Mouse (Mus musculus) heart, postnatal 0 days (tissue): ENCODE measurements around the gene Arhgap11a. TPM values are rescaled to one million over a fixed set of nuclear protein-coding genes. Genes with fewer than 3 reads are reported as not detected.
A peak's percentile ranks its signal among the peaks of the same experiment; 100 is the strongest.

Experiments used
- ATAC-seq: fragments of 200-750 bp; cut with Nextera tagmentation; 2 replicates; pipeline ENCODE4 v1.8.0; 2017; ENCODE audit warnings: low read depth, moderate number of reproducible peaks, moderate library complexity; ENCODE audit not compliant: insufficient read depth
- DNase-seq: peaks from one replicate; pipeline ENCODE4 v3.0.0-alpha.2; 2016; ENCODE audit warnings: low spot score
- H3K27ac ChIP-seq: fragments of 300-500 bp; sonication (generic); 2 replicates; pipeline ENCODE4 v1.5.1; 2014; ENCODE audit warnings: low read depth, mild to moderate bottlenecking
- H3K27me3 ChIP-seq: fragments of 300-500 bp; sonication (generic); 2 replicates; pipeline ENCODE4 v1.6.1; 2014; ENCODE audit warnings: low read length, mixed read lengths; ENCODE audit not compliant: control insufficient read depth, insufficient read depth
- H3K36me3 ChIP-seq: fragments of 300-500 bp; sonication (generic); replicated peaks from 2 replicates; pipeline ENCODE4 v1.6.1; 2014; ENCODE audit warnings: low read length, mixed read lengths; ENCODE audit not compliant: control insufficient read depth, insufficient read depth
- H3K4me1 ChIP-seq: fragments of 300-500 bp; sonication (generic); 2 replicates; pipeline ENCODE4 v1.6.1; 2014; ENCODE audit warnings: antibody characterized with exemption; ENCODE audit not compliant: control insufficient read depth, insufficient read depth
- H3K4me2 ChIP-seq: fragments of 300-500 bp; sonication (generic); 2 replicates; pipeline ENCODE4 v1.6.1; 2014; ENCODE audit warnings: low read depth, mild to moderate bottlenecking, low read length, moderate library complexity
- H3K4me3 ChIP-seq: fragments of 300-500 bp; sonication (generic); 2 replicates; pipeline ENCODE4 v1.5.1; 2014; ENCODE audit warnings: low read depth, low read length
- H3K9ac ChIP-seq: fragments of 300-500 bp; sonication (generic); replicated peaks from 2 replicates; pipeline ENCODE4 v1.6.1; 2014; ENCODE audit warnings: low read depth, low read length, mixed read lengths
- H3K9me3 ChIP-seq: fragments of 300-500 bp; sonication (generic); replicated peaks from 2 replicates; pipeline ENCODE4 v1.6.1; 2016; ENCODE audit warnings: low read length; ENCODE audit not compliant: control insufficient read depth
- CTCF ChIP-seq: IDR thresholded peaks from 2 replicates; pipeline ENCODE4 v1.5.1; 2016; ENCODE audit warnings: antibody characterized with exemption, control low read depth, low read depth
- EP300 ChIP-seq: IDR thresholded peaks from 2 replicates; pipeline ENCODE4 v1.6.1; 2016; ENCODE audit warnings: antibody characterized with exemption, low read depth
- WGBS: fragments of 180-500 bp; shearing (Covaris S2); extraction: QIAGEN DNeasy Blood & Tissue Kit; methylation state at CpG from one replicate; pipeline ENCODE4 v1.1.7; 2014; 5-methylcytosine and 5-hydroxymethylcytosine counted together
- polyA plus RNA-seq: library from polyadenylated mRNA; unstranded; fragments of >200 nt; fragmentation: Nextera tagmentation; extraction: Ambion mirVana; gene quantifications from 2 replicates; pipeline ENCODE4 v1.2.1, GENCODE M21; 2015
- total RNA-seq: library from RNA; depleted of rRNA; stranded (reverse); fragments of >200 nt; gene quantifications from 2 replicates; pipeline ENCODE4 v1.2.3, GENCODE M21; 2014; ENCODE audit warnings: low replicate concordance

Arhgap11a gene
- total and polyA plus RNA-seq, 2 experiments from 2014 or later = 3.3 to 7.9 TPM

DNA sequence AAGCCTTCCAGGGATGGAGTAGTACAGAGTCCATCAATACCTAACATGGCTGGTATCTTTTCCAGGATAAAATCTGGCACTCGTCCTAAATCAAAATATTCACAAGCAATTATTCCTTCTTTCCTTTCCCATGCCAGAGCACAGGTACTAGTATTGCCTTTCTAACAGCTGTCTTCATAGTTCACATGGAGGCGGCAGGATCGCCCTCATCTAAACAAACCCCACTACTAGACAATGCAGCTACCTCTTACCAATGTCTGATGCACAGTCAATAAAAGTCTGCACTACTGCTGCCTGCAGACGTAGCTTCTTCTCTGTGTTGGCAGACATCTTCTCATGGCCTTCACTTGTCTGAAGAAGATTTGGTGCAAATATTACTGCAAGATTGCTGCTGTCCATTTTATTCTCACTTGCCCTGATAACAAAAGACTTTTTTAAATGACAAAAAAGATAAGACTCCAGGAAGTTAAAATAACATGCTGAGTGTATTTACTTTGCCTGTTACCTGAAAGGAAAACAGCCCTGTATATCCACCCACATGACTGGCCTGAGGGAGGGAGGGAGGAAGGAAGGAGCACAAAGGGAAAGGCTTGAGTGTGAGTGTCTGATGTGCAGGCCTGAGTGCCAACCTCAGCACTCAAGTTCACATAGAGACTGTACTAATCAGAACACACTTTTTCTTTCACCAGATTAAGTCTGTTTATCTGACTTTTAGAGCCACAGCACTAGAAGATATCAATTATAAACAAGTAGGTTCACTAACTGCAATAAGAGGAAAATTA, 6.6 kb downstream of the Arhgap11a start:
- 82% methylated on average over 4 of the region's 4 CpGs for WGBS
- Histone ChIP-seq H3K36me3 (peaks cover 51% of the 10 kb centered on the region), H3K4me1 (peaks cover 4% of the 10 kb centered on the region), H3K4me2 (no peak overlapping the region), H3K27ac (no peak overlapping the region), H3K9me3 (no peaks in the 10 kb centered on the region), H3K27me3 (no peaks in the 10 kb centered on the region), H3K9ac (no peak overlapping the region), H3K4me3 (no peak overlapping the region)
- ATAC-seq = no peak
- TF ChIP-seq EP300 (no peak), CTCF (no peak)
- no peak for DNase-seq

DNA sequence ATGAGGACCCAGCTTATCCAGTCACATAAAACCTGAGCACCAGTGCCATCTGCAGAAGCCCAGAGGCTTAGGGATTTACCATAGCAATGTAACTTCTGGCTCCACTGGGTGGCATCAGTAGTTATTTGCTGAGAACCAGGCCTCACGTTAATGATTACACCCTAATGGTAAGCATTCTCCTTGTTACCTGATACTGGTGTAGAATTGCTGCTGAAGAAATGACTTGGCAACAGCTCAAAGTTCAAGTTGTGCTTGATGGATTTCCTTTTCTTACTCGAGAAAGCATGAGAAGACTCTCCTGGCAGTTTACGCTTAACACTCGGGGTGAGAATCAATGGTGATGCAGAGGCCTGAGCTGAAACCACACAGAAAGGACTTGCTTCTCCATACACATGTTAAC, 9.0 kb downstream of the Arhgap11a start:
- H3K4me1 ChIP-seq = no peaks in the 10 kb centered on the region
- DNase-seq (no peak), ATAC-seq (no peak)
- no peaks in the 10 kb centered on the region for H3K9me3 ChIP-seq
- no peak overlapping the region for H3K4me2 ChIP-seq
- H3K27ac ChIP-seq = no peak overlapping the region
- 82% methylated on average over 4 of the region's 4 CpGs for WGBS
- no peak overlapping the region for H3K4me3 ChIP-seq
- no peaks in the 10 kb centered on the region for H3K27me3 ChIP-seq
- TF ChIP-seq EP300 (no peak), CTCF (no peak)
- peaks cover 66% of the 10 kb centered on the region for H3K36me3 ChIP-seq
- no peak overlapping the region for H3K9ac ChIP-seq

- DNase-seq = no peak
- ATAC-seq = no peak
- Histone ChIP-seq H3K4me1 (no peaks in the 10 kb centered on the region), H3K4me2 (no peak overlapping the region), H3K4me3 (no peak overlapping the region), H3K27ac (no peak overlapping the region), H3K9ac (no peak overlapping the region), H3K9me3 (no peaks in the 10 kb centered on the region), H3K27me3 (no peaks in the 10 kb centered on the region), H3K36me3 (peaks cover 64% of the 10 kb centered on the region)
- TF ChIP-seq EP300 (no peak), CTCF (no peak)
- WGBS = 78% methylated on average over 3 of the region's 3 CpGs
These were observed 13.2 kb downstream of the Arhgap11a start for GRCm38 (mm10) chr2:113835219-113835618.

- H3K9me3 ChIP-seq = no peaks in the 10 kb centered on the region
- peak within 1 kb of the TSS; percentile 61 for H3K4me2 ChIP-seq
- ATAC-seq (peak; percentile 87), DNase-seq (peak; percentile 43)
- TF ChIP-seq CTCF = no peak
- no peak for TF ChIP-seq EP300
- no peak within 1 kb of the TSS for H3K27ac ChIP-seq
- no peaks in the 10 kb centered on the region for H3K27me3 ChIP-seq
- H3K4me1 ChIP-seq = 0 out of 2 replicates have a peak, but pooled peaks cover 7% of the 10 kb centered on the region
- 12% methylated on average over 23 of the region's 23 CpGs for WGBS
- H3K9ac ChIP-seq = no peak within 1 kb of the TSS
- H3K36me3 ChIP-seq = peaks cover 25% of the 10 kb centered on the region
- peak within 1 kb of the TSS; percentile 16 for H3K4me3 ChIP-seq
These were observed 19.2 kb downstream of the Arhgap11a start, which contains the start of gene Scg5 for GRCm38 (mm10) chr2:113828943-113829882. Scg5 (minus strand) TSS chr2:113829121.

DNA sequence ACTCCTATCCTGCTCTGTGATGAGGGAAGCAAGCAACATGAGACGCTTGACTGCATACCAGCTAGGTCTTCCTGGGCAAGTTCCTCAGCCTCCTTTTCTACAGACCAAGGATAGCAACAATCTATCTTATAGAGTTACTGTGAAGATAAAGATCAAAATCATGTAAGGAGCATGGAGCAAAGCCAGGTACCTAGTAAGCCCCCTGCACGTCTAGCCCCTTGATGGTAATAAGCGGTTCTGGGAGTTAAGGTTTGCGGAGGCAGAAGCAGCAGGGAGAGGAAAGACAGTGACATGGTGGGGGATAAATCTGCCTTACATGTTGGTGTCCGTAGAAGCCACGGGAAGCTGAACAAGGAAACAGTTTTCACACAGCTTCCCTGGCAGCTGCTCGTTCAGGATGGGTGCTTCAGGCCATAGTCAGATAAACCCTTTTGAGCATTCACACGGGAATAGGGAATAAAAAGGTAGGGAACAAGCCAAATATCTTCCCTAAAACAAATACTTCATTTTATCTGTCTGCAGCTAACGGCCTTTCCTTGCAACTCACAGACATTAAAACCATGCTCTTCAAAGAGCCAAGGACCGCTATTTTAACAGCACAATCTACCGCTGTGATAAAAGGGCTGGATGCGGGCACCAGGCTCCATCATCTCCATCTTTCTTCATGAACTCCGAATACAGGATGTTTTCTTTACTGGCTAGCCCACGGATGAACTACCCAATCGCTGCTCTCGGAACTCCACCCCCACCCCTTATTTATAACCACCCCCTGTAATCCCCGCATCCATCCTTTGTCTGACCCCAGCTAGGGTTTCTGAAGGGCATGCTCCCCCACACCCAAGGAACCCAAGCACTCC, 20.1 kb downstream of the Arhgap11a start:
- Histone ChIP-seq H3K36me3 (peaks cover 16% of the 10 kb centered on the region), H3K27me3 (no peaks in the 10 kb centered on the region), H3K4me3 (peak overlapping the region; percentile 16), H3K9me3 (no peaks in the 10 kb centered on the region), H3K27ac (no peak overlapping the region), H3K9ac (no peak overlapping the region), H3K4me2 (peak overlapping the region; percentile 61), H3K4me1 (0 out of 2 replicates have a peak, but pooled peaks cover 7% of the 10 kb centered on the region)
- 30% methylated on average over 17 of the region's 17 CpGs for WGBS
- TF ChIP-seq EP300 (no peak), CTCF (no peak)
- DNase-seq = no peak
- no peak for ATAC-seq
